Mouse (Mus musculus) adrenal gland, postnatal 4 days (tissue): ENCODE data around the gene Rem2. TPM values are rescaled to one million over a fixed set of nuclear protein-coding genes. Genes with fewer than 3 reads are reported as not detected.

Source experiments
- DNase-seq, 2 experiments: peaks; one replicate each; pipeline ENCODE4 v3.0.0; 2021 to 2022; ENCODE audit warnings: low spot score in 2 of 2, mixed read lengths in 2 of 2
- long read RNA-seq, 2 experiments: library from polyadenylated mRNA; stranded (forward); transcript quantifications; one replicate each; pipeline ENCODE4 v2.0.0; 2021
- total RNA-seq, 2 experiments: library from RNA; stranded (reverse); gene quantifications; 2 replicates each; pipeline ENCODE4 v1.2.3; 2021

Gene Rem2
- total RNA-seq: 1 to 10 TPM; 1.6 to 2.3 TPM
- long read RNA-seq, experiment 1, partial matches to known transcripts: 1 of 3 reads
- long read RNA-seq, experiment 1, other reads (novel, unspliced or antisense): 0 of 3 reads
- long read RNA-seq, experiment 2, partial matches to known transcripts: 0 of 3 reads
- long read RNA-seq, experiment 2, other reads (novel, unspliced or antisense): 0 of 3 reads

DNA sequence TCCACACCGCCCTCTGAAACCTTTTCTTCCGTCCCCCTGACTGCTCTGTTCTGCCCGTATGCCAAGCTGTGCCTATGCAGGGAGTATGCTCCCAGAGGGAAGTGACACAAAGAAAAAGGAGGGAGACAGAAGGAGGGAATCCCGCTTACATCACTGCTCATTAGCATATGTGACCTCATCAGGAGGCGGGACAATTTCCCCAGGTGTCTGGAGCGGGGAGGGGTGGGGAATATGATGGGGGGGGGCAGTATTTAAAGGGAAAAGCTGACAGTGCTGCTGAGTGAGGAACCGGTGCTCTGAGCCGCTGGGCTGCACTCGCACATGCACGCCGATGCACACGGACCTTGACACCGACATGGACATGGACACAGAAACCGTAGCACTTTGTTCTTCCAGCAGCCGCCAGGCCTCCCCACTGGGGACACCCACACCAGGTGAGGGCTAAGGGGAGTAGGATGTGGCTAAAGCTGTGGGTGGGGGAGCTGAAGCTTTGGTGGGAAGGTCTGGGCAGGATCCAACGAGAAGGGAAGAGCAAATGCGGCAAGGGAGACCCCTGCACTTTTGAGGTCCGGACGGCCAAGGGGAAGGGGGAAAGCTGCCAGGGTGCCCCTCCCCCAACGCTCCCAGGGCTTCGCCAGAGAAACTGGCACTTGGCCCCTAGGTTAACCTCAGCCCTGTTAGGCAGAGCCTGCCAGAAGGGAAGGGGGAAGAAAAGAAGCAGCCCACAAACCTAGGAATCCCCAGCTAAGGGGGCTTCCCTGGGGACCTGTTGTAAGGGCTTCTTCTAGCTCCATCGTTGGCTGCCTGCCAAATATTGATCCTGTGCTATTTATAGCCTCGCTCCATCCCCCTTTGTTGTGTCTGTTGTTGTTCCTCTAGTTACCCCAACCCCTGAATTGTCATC is at the start of gene Rem2:
Rem2 (plus strand) TSS at position 160 of the 904 bp plus-strand sequence.
- DNase-seq: no peak

DNA sequence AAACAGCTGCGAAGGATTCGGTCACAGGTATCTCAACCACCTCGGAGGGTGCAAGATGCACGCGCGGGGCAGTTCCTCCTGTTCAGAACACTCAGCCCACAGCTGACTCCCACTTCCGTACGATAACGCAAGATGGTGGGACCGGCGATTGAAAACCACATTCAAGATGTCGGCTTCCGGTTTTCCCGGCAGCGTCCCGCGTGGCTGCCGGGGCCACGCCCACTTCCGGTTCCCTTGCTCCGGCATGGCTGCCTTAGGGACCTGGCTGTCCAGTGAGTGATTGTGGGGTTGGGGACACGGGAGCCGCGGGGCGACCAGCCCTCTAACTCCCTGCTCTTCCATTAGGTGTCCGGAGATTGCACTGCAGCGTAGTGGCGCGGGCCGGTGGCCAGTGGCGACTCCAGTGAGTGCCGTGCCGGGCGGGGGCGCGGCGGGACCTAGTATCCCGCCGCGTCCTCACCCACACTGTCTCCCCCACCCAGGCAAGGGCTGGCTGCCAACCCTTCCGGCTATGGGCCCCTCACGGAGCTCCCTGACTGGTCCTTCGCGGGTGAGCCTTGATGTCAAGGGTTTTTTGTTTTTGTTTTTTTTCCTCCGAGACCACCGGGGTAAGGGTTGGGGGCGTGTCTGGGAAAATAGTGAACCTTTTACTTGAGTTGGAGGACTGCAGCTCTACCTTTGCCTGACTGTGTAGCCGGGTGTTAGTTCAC is 49.1 kb upstream of the Rem2 start, which contains the start of gene Mrpl52:
Mrpl52 (plus strand) TSS at position 221 of the 710 bp plus-strand sequence.
- peak; percentile 81 to 85 for DNase-seq

DNA sequence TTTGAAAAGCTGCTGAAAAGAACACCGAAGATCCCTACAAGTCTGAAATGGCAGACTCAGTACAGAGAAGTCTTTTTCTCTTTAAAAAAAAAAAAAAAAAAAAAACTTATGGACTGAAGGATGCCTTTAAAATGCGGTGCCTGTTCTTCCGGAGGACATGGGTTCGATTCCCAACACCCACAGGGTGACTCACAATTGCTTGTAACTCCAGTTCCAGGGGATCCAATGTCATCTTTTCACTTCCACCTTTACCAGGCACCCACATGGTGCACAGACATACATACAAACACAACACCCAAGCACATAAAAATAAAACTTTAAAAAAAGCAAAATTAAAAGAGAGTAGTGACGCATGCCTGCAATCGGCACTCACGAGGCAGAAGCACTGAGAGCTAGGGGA is 48.2 kb upstream of the Rem2 start:
- no peak for DNase-seq

DNA sequence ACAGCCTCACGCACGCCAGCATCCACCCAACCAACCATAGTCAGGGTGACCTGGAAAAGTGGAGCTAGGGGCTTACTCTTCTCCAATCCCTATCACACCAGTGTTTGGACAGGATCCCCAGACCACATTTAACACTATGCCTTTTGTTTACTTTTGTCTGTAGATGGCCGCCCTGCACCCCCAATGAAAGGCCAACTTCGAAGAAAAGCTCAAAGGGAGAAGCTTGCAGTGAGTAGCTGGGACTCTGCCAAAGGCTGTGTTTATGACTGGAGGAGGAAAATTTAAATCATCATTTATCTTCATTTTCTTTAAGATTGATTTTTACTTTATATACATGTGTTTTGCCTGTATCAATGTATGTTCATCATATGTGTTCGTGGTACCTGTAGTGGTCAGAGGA is 47.5 kb upstream of the Rem2 start:
- no peak for DNase-seq

DNA sequence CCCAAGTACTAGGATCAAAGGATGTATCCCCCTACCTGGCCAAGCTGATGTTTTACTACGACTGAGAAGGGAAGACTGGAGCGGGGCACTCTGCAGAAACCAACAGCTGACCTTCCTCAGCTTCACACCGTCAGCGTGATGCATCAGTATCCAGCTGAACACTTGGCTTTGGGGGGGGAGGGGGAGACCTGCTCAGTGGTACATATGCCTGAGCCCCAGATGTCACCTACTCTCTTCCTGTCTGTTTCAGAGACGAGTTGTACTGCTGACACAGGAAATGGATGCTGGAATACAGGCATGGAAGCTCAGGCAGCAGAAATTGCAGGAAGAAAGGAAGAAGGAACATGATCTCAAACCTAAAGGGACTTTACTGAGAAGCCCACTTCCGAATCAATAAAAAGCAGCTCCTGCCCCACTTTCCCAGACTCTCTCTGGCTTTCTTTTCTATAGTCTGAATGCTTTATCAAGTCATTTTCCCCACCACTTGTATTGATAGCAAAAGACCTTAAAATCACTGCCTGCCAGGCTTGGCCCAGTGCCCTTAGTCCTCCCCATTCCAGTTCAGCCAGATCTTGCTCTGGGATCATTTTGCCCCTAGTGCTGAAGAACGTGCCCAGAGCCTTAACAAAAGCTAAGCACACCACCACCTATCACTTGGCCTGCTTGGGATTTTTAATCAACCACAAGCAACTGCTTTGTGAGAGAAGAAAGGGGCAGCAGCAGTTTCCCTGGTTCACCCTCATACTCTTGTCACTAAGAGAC is 46.4 kb upstream of the Rem2 start:
- DNase-seq: no peak

DNA sequence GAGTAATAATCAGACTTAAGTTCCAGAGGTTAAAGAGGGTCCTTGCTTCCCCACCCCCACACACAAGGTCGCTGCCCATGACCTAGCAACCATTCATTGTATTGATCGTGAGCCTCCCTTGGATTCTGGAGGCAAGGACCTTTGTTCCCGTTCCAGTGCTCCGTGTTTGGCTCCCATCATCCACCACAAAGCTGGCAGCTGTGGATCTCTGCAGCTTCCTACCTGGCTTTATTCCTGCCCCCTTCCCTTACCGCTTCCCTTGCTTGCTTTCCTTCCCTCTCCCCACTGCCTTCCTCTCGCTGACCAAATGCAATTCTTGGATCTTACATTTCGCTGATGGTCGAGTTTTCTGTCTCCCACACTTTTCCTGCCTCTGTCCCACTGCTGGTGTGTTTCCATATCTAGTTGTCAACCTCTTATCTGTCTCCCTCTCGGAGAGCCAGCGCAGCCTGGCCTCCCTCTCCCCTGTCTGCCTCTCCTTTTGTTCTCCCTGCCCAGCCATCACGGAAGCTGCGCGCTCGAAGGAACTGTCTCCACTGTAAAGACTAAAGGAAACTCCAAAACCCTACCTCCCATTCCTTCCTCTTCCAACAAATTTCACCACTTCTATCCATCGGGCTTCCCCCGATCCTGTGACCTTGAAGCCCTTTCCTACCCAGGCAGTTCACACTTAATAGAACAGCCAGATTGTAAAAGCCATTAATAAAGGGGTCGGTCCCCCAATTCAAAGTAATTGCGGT is 45.3 kb upstream of the Rem2 start:
- no peak for DNase-seq

DNA sequence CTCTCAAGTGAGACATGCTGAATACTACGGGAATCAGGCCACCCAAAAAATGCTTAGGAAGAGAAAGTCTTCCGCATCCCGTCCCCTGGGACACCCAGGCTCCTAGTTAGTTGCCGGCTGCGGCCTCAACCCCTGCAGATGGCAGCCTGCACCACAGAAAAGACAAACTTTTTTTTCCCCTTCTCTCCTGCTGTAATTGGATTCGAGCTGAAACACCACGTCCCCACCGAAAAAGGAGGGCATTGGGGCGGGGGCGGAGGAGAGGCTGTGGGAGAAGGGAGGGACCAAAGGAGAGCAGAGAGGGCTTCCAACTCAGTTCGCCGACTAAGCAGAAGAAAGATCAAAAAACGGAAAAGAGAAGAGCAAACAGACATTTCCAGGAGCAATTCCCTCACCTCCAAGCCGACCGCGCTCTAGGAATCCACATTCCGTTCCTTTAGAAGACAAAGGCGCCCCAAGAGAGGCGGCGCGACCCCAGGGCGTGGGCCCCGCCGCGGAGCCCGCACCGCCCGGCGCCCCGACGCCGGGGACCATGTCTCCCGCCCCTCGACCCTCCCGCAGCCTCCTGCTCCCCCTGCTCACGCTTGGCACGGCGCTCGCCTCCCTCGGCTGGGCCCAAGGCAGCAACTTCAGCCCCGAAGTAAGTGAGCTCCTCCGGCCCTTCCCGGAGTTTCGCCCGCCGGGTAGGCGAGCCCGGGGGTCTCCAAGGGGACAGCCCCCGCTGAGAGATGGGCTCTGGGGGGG is 44.4 kb upstream of the Rem2 start, which contains the start of gene Mmp14:
Mmp14 (plus strand) TSS at position 279 of the 744 bp plus-strand sequence.
- DNase-seq: peak in 1 of 2 experiments; percentile 66

DNA sequence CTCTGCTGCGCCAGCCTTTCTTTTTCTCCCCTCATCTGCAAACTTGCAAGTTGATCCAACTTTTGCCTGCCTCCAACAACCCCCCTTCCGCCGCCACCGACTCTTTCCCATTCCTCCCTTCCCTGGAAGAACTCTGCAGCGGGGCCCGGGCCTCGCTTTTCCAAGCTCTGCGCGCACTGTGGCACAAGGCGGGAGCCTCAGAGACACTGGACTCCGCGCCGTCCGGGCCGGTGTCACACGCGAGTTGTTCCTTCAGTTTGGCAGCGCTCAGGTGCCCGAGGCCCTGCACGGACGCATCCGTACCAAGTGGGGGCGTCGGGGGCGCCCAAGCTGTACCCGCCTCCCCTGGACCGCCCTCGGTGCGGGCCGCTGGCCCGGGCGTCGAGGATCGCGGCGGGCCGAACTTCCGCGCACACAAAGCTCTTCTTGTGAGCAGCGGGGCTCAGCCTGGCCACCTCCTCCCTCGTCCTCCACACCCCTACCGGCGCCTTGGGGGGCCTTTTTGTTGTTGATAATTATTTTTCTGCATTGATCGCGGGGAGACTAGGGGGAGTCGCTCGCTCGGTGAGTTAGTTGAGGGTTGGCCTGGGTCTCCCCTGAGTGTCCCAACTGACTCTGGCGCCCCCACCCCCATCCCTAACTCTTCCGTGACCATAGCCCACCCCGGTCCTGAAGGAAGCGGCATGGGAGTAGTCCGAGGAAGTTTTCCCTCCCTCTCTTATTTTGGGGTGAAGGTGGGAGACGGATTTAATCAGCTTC is 43.6 kb upstream of the Rem2 start:
- no peak for DNase-seq

DNA sequence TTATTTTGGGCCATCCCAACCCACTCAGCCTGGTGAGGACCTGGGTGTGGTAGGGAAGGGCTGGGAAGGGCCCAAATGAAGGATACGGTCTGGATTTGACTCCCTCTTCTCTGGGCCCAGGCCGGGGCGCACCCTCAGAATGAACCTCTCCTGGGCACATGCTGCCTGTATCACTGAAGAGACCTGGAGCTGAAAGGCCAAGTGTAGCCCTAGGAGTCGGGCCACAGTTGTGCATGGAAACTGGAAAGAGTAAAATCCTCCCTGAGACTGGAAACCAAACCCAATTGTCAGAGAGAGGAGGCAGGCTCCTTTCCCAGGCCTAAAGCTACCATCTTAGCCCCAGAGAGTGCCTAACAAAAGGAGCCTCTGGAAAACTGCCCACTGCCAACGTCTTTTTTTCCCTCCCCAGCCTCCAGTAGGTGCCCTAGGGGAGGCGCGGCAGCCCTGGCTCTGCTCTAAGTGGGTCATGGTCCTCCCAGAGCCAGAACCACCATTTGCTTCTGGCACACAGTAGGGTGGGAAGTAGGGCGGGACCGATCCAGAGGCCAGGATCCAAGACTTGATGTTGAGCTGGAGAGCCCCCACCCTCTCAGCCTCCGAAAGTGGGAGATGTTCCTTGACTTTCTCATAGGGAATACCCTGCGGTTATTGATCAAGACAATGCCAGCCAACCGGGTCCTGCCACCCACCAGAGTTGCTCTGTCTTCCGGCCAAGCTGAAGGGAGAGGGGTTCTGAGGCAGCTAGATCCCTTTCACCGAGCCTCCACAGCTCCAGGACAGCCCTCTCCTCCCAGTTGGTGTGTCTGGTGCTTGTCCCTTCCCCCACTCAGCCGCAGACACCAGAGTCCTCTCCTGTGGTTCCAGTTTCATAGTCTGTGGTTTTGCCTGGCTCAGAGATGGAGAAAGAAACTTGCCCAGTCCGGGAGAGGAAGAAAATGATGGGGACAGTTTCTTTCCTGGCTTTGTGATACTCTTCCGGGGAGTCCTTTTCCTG is 42.8 kb upstream of the Rem2 start:
- DNase-seq: no peak

DNA sequence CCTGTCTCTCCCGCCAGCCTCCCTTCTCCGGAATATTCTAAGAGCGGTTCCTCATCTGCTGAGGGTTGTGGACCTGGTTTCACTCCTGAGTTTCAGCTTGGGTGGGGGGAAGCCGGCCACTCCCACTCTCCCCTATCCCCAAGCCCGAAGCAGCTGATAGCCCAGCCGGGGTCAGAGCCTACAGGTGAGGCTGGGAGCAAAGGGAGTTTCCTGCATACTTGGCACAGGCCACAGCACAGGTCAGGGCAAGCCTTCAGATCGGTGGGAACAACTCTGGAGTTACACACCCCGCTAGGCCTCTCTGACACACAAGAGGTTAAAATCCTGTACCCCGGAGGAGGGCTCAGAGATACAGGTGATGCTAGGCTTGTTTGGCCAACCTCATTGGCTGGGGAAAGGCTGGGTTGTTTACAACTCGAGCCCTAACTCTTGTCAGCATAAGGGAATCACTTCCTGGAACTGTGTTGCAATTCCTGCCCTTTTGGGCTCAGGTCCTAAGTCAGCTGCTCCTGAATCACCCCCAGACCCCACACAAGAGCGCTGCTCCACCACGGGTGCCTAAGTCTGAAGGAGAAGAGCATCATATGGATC is 41.9 kb upstream of the Rem2 start:
- DNase-seq: no peak

DNA sequence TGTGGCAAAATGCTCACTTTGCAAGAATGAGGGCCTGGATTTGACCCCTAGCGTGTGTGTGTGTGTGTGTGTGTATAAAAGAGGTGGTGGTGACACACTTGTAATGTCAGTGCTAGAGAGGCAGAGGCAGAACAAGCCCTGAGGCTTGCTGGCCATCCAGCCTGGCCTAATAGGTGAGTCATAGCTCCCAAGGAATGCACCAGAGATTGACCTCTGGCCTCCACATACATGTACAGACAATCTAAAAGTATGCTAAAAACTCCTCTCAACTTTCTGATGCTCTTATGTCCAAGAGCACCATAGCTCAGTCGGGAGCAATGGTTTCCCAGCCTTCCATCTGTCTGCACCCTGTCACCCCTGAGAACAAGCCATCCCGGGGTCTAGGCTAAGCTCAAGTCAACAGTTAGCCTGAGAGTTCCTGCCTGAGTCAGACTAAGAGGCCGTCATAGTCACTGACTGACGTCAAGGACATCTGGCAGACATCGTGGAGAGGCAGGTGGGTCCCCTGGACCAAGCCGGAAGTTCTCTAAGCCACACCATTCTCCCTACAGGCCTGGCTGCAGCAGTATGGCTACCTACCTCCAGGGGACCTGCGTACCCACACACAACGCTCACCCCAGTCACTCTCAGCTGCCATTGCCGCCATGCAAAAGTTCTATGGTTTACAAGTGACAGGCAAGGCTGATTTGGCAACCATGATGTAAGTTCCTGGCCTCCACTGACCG is 40.5 kb upstream of the Rem2 start:
- DNase-seq: no peak

DNA sequence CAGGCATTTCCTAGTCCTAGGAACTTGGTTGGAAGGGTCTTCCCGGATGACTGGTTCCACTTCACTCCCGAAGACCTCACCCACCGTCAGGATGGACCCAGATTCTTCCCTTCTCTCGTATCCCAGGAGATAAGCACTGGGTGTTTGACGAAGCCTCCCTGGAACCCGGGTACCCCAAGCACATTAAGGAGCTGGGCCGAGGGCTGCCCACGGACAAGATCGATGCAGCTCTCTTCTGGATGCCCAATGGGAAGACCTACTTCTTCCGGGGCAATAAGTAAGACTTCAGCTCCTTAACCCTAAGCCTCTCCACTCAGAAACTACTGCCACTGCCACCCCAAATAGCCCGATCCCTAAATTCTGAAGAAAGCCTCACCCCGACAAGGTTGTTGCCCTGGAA is 36.7 kb upstream of the Rem2 start:
- no peak for DNase-seq

DNA sequence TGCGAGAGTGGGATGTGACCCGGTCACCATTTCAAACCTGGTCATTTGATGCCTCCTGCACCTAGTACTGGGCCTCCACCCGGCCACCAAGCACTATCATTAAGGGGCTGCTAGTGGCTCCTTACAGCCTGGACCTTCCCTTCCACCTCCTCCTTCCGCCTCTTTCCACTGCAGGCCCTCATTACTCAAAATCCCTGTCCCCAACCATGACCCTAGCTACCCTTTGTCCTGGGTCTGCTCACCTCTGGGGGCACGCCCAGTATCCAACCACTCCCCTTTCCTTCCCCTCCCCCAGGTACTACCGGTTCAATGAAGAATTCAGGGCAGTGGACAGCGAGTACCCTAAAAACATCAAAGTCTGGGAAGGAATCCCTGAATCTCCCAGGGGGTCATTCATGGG is 36.3 kb upstream of the Rem2 start:
- no peak for DNase-seq

DNA sequence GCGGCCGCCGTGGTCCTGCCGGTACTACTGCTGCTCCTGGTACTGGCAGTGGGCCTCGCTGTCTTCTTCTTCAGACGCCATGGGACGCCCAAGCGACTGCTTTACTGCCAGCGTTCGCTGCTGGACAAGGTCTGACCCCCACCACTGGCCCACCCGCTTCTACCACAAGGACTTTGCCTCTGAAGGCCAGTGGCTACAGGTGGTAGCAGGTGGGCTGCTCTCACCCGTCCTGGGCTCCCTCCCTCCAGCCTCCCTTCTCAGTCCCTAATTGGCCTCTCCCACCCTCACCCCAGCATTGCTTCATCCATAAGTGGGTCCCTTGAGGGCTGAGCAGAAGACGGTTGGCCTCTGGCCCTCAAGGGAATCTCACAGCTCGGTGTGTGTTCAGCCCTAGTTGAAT is 35.4 kb upstream of the Rem2 start:
- DNase-seq: no peak

DNA sequence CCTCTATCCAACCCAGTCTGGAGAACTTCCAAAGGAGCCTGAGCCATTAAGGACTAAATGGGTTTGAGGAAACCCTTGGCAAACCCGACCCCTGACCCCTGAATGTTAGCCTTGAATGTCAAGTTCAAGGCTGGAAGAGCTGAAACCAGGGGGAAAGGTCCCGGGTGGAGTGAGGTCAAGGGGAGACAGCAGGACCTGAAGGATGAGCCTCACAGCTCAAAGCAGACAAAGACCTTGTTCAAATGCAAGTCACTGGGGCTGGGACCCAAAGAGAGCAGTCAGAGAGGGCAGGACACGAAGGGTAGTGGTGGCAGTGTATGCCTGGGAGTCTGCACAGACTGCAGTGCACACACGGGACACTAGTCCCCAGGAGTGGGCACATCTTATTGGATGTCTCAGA is 34.5 kb upstream of the Rem2 start:
- DNase-seq: no peak

DNA sequence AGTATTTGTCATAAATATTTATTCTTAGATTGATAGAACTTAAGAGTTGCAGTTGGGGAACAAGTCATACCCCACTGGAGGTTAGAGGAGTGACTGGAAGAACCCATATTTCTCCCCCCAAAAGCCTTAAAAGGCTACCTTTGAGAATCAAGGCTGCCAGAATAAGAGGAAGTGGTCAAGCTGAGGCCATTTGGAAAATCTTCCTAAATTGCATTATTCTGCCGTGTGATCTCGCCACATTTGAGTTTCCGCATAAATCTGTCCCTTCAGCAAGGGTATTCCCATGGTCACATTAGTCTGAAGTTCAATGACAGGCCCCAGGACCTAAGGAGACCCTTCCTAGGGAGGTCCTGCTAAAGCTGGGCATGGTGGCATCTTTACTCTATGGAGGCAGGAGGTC is 33.4 kb upstream of the Rem2 start:
- DNase-seq: no peak

DNA sequence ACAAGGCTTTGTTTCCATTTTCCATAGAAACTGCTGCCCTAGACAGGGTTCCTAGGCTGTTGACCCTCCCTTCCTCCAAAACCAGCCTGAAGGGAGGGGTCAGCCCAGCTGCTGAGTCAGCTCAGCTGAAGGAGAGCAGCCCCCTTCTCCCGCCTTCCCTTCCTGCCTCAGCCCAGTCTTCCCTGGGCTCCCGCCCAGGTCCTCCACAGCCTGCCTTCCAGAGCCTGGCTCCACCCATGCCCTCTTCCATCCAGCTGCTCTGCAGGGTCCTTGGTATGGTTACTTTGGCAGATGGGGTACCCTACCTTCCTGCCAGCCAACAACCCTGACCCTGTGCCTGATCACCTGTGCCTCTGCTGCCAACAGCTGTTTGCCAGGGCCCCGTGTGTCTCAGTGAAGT is 32.7 kb upstream of the Rem2 start:
- DNase-seq: no peak
